Mouse (Mus musculus) brown adipose tissue, adult 24 weeks (tissue): Measurements from ENCODE around the gene Tbc1d21. TPM values are rescaled to one million over a fixed set of nuclear protein-coding genes. Genes with fewer than 3 reads are reported as not detected.

Experiments
- H3K27ac ChIP-seq: fragments of 200-500 bp; replicated peaks from 2 replicates; pipeline ENCODE4 v1.5.1; 2012; ENCODE audit warnings: low read depth, mild to moderate bottlenecking, low read length
- H3K4me1 ChIP-seq: fragments of 200-500 bp; 2 replicates; pipeline ENCODE4 v1.6.1; 2012; ENCODE audit warnings: low read length, mixed read lengths; ENCODE audit not compliant: control insufficient read depth, insufficient read depth, insufficient read length
- H3K4me3 ChIP-seq: fragments of 200-500 bp; 2 replicates; pipeline ENCODE4 v1.5.1; 2012; ENCODE audit warnings: low read depth, mild to moderate bottlenecking, low read length, moderate library complexity; ENCODE audit not compliant: insufficient read depth
- polyA plus RNA-seq: library from polyadenylated mRNA; stranded (reverse); fragments of >200 nt; gene quantifications from 2 replicates; pipeline ENCODE4 v1.2.4, GENCODE M21; 2012; ENCODE audit not compliant: missing spikeins, insufficient read depth, insufficient read length

Gene Tbc1d21
- not detected in 2 replicates for polyA plus RNA-seq

GRCm38 (mm10) chr9:58370355-58370754 is at the start of gene Tbc1d21:
Gene Tbc1d21, minus strand, starts transcription at chr9:58370455.
- Histone ChIP-seq H3K4me3 (no peak within 1 kb of the TSS), H3K4me1 (no peaks in the 10 kb centered on the region), H3K27ac (no peak within 1 kb of the TSS)

- Histone ChIP-seq H3K27ac (no peak overlapping the region), H3K4me1 (no peaks in the 10 kb centered on the region), H3K4me3 (no peak overlapping the region)
Observed at GRCm38 (mm10) chr9:58411556-58411955, 41.3 kb upstream of the Tbc1d21 start.

GRCm38 (mm10) chr9:58410057-58410735 is 39.9 kb upstream of the Tbc1d21 start:
- Histone ChIP-seq H3K4me1 (no peaks in the 10 kb centered on the region), H3K27ac (no peak overlapping the region), H3K4me3 (no peak overlapping the region)

GRCm38 (mm10) chr9:58409247-58409646 is 39.0 kb upstream of the Tbc1d21 start:
- Histone ChIP-seq H3K27ac (no peak overlapping the region), H3K4me1 (no peaks in the 10 kb centered on the region), H3K4me3 (no peak overlapping the region)

GRCm38 (mm10) chr9:58404412-58404811 is 34.2 kb upstream of the Tbc1d21 start:
- Histone ChIP-seq H3K4me1 (no peaks in the 10 kb centered on the region), H3K27ac (no peak overlapping the region), H3K4me3 (no peak overlapping the region)

GRCm38 (mm10) chr9:58401371-58402082 is 31.3 kb upstream of the Tbc1d21 start:
- Histone ChIP-seq H3K4me3 (no peak overlapping the region), H3K27ac (no peak overlapping the region), H3K4me1 (no peaks in the 10 kb centered on the region)

- Histone ChIP-seq H3K4me1 (no peaks in the 10 kb centered on the region), H3K27ac (no peak overlapping the region), H3K4me3 (no peak overlapping the region)
Observed at GRCm38 (mm10) chr9:58399609-58400008, 29.4 kb upstream of the Tbc1d21 start.

- no peak overlapping the region for H3K4me3 ChIP-seq
- no peaks in the 10 kb centered on the region for H3K4me1 ChIP-seq
- H3K27ac ChIP-seq, result no peak overlapping the region
Observed at GRCm38 (mm10) chr9:58394605-58395004, 24.4 kb upstream of the Tbc1d21 start.

GRCm38 (mm10) chr9:58393875-58394274 is 23.6 kb upstream of the Tbc1d21 start:
- Histone ChIP-seq H3K27ac (no peak overlapping the region), H3K4me3 (no peak overlapping the region), H3K4me1 (no peaks in the 10 kb centered on the region)

- H3K4me1 ChIP-seq, result no peaks in the 10 kb centered on the region
- H3K27ac ChIP-seq, result no peak overlapping the region
- H3K4me3 ChIP-seq, result no peak overlapping the region
Observed at GRCm38 (mm10) chr9:58388381-58388780, 18.1 kb upstream of the Tbc1d21 start.

GRCm38 (mm10) chr9:58378878-58379277 is 8.6 kb upstream of the Tbc1d21 start:
- no peak overlapping the region for H3K27ac ChIP-seq
- no peaks in the 10 kb centered on the region for H3K4me1 ChIP-seq
- H3K4me3 ChIP-seq, result no peak overlapping the region

GRCm38 (mm10) chr9:58373912-58374431 is 3.7 kb upstream of the Tbc1d21 start:
- Histone ChIP-seq H3K4me1 (no peaks in the 10 kb centered on the region), H3K27ac (no peak overlapping the region), H3K4me3 (no peak overlapping the region)

GRCm38 (mm10) chr9:58371914-58372313 is 1.7 kb upstream of the Tbc1d21 start:
- no peak overlapping the region for H3K4me3 ChIP-seq
- no peaks in the 10 kb centered on the region for H3K4me1 ChIP-seq
- H3K27ac ChIP-seq, result no peak overlapping the region

GRCm38 (mm10) chr9:58369644-58370043 is 611 bp downstream of the Tbc1d21 start:
- H3K27ac ChIP-seq, result no peak overlapping the region
- H3K4me3 ChIP-seq, result no peak overlapping the region
- no peaks in the 10 kb centered on the region for H3K4me1 ChIP-seq

GRCm38 (mm10) chr9:58364325-58364724 is 5.9 kb downstream of the Tbc1d21 start:
- Histone ChIP-seq H3K4me3 (no peak overlapping the region), H3K4me1 (no peaks in the 10 kb centered on the region), H3K27ac (no peak overlapping the region)

GRCm38 (mm10) chr9:58361956-58362355 is 8.3 kb downstream of the Tbc1d21 start:
- Histone ChIP-seq H3K27ac (no peak overlapping the region), H3K4me1 (no peaks in the 10 kb centered on the region), H3K4me3 (no peak overlapping the region)
